Mouse (Mus musculus): ENCODE data around the gene B3galnt2. TPM values are rescaled to one million over a fixed set of nuclear protein-coding genes. Genes with fewer than 3 reads are reported as not detected.

The B3galnt2 gene
- 20.7 and 23.3 TPM in 2 replicates for polyA plus RNA-seq (2012; rRNA removed)

DNA sequence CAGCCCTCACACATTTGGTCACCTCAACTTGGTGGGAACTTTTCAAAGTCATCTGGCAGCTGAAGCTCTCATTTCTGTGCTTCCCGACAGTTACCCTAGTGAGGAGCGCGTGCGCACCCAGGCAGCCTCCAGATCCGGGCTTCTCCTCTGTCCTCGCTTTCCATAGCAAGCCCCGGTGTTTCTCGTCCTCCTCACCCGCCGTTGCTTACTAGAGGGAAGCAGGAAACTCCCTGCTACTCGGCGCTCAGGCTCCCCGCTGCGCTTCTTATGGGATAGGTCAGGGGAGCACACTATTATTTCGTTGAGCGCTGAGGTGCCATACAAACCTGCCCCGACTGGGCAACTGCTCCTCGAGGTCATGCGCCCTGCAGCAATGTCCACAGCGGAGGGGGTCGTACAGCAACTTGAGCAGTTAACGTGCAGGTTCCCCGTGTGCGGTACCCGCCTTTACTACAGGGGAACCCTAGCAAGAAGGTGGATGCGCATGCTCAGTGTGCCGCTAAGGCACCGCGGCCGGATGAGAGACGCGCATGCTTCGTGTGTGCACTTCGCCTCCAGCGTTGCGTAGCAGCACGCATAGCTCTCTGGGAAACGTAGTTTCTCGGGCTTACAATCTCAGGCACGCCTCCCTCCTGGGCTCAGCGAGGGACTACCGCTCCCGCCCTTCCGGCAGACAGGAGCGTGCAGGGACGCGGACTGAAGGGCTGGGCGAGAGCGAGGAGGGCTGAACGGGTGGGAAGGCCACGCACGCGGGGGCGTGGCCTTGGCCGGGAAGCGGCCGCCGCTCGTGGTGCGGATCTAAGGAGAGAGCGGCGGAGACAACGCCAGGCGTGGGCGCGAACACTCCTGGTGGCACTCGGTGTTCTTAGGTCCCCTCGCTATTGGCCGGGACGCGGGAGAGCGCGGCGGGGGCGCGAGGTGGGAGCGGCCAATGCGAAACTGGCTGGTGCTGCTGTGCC, at the start of gene B3galnt2:
TSS of gene B3galnt2 (plus strand) at position 596 of the 959 bp plus-strand sequence.

DNA sequence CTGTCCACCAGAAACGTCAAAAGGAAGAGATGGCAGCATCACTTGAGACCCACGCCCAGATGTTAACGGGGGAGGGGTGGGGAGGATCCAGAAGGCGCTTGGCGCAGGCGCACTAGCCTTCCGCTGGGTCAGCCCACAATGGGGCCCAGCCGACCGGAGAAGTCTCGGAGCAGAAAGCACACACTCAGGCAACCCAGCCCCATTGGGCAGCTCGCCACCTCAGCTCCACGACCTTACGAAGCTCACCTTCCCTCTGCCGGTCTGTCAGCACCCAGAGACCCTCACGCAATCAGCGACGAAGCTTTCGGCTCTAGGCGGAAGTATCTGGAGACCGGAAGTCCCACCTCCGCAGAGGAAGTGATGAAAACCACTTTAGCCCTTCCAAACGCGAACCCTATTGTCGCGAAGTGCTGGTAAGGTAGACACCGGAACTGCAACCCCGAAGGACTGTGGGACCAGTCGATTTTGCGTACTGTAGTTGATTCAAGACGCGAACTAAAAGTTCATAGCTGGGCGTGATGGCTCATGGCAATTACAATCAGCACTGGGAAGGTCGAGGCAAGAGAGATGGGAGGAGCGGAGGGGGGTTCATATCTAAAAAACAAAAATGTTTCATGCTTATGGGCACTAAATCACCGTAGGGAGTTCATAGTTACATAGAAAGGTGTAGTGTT, 85.2 kb downstream of the B3galnt2 start, which contains the start of gene Tbce:
TSS of gene Tbce (minus strand) at position 347 of the 674 bp plus-strand sequence.

Other genes with a start within 250 kb of the B3galnt2 start
- gene Gng4, start 170.4 kb upstream of the B3galnt2 start, polyA plus RNA-seq (2012; rRNA removed), result 0.02 TPM in 1 of 2 replicates, not detected in the other
- gene Tbce, start 85.2 kb downstream of the B3galnt2 start, polyA plus RNA-seq (2012; rRNA removed), result 38.1 and 40.4 TPM in 2 replicates
- gene Arid4b, start 108.8 kb downstream of the B3galnt2 start, polyA plus RNA-seq (2012; rRNA removed), result 5.7 and 5.9 TPM in 2 replicates
- gene Ggps1, start 109.0 kb downstream of the B3galnt2 start, polyA plus RNA-seq (2012; rRNA removed), result 6.1 and 7.6 TPM in 2 replicates